Mouse (Mus musculus) frontal cortex, postnatal 25 days (tissue): Measurements from ENCODE around the gene Nrf1.

Source experiments
- DNase-seq, 2 experiments: peaks; one replicate each; pipeline ENCODE4 v3.0.0; 2022; ENCODE audit warnings: low spot score in 2 of 2

Gene Nrf1

GRCm38 (mm10) chr6:30078938-30079529, 31.2 kb downstream of the Nrf1 start:
- DNase-seq: no peak

DNA sequence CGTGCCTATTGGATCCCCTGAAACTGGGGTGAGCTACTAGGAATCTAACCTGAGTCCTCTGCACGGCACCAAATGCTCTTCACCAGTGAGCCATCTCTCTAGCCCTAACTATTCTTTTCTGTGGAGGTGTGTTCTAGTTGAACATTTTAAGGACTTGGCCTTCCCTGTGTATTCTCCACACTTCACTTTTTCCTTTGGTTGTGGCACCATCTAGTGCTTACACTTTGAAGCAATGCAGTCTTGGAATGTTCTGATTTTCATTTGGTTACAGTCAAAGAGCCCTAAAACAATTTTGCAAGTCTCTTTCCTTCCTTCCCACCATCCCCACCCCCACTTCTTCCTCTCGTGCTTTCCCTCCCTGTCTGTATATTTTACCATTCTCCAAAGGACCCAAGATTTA, 33.6 kb downstream of the Nrf1 start:
- peak in 1 of 2 experiments; percentile 27 for DNase-seq

DNA sequence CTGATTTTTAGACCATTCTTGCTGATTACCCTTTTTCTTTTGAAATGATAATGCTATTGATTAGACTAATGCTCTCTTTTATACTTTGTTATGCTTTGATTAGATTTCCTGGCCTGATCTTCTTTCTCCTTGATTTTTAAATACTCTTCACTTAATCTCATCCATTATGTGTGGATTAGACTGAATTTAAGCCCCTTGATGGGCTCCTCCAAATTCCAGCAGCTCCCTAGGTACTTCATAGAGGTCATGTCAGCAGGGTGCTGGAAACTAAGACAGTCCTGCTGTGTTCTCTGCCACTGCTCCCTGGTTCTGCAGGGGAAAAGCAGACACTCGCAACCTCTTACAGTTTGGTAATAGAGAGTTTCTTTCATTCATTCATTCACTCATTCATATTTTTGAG, 35.5 kb downstream of the Nrf1 start:
- DNase-seq: no peak

- no peak for DNase-seq
Observed at GRCm38 (mm10) chr6:30085351-30085750, 37.6 kb downstream of the Nrf1 start.

DNA sequence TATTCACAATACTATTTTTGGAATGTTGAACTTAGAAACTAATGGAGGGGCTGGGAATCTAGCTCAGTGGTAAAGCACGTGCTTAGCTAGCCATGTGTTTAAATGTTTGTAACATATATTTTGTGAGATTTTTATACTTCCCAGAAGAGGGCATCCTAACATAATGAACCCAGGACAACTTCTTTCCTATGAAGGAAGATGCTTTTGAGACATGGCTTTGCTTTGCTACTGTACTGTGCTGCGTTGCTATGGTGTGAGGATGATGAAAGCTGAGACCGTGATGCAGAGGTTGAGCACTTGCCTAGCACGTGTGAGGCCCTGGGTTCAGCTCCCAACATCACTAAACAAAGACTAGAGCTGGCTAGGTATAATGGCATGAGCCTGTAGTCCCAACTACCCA, 43.4 kb downstream of the Nrf1 start:
- DNase-seq: no peak

DNA sequence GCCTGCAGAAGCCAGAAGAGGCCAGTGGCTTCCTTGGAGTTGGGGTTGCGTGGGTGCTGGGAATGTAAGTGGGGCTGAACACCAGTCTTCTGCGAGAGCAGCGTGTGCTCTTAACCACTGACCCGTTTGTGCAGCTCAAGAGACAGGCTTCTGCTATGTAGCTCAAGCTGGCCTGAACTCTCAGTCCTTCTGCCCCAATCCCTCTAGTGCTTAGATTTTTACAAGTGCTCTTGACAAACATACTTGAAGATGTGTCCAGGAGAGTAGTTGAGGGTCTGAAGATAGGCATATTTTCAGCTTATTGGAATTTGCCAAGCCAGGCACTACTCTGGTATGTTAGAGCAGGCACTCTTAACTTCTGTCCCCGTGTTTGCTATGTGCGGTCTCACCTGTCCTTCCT, 45.0 kb downstream of the Nrf1 start:
- no peak for DNase-seq

- no peak for DNase-seq
Observed at GRCm38 (mm10) chr6:30101773-30102415, 54.1 kb downstream of the Nrf1 start.

- DNase-seq: no peak
Observed at GRCm38 (mm10) chr6:30106091-30106490, 58.3 kb downstream of the Nrf1 start.

GRCm38 (mm10) chr6:30107456-30107855, 59.7 kb downstream of the Nrf1 start:
- DNase-seq: no peak

- no peak for DNase-seq
Observed at GRCm38 (mm10) chr6:30109820-30110502, 62.2 kb downstream of the Nrf1 start.

- DNase-seq: no peak
Observed at GRCm38 (mm10) chr6:30112349-30113132, 64.8 kb downstream of the Nrf1 start.

DNA sequence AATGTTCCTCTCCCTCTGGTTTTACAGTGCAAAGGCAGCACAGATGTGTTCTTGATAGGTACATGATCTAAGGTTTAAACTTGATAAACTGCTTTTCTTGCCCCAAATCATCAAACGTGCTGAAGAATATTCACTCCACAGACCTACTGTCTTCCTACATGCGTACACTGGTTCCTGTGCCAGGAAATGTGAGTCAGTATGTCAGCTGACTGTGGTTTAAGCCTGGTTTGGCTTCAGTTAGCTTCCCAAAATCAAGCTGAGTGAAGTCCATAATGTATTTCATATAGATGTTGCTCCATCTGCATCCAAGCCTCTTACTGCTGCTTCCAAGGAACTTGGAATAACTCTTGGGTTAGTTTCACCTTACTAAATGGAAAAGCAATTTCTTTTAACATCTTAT, 66.3 kb downstream of the Nrf1 start:
- DNase-seq: no peak

- no peak for DNase-seq
Observed at GRCm38 (mm10) chr6:30121152-30121551, 73.4 kb downstream of the Nrf1 start.

DNA sequence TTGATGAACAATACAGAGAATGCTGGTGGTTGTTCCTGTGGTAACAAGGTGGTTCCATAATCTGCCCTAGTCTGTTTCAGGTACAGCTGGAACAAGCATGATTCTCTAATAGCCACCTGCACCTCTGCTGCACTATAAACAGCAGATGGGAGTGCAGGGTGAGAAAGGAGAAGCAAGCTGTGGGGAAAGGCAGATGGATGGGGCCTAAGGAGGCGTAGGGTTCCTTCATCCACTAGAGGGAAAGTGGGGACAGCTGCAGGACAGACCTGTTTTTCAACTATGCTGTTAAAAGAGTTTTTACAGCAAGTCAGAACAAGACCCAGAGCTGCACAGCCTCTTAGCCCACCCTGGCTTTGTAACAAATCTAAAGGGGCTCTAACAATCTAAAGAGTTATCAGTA, 73.8 kb downstream of the Nrf1 start:
- DNase-seq: no peak

GRCm38 (mm10) chr6:30123391-30123790, 75.6 kb downstream of the Nrf1 start:
- DNase-seq: no peak

DNA sequence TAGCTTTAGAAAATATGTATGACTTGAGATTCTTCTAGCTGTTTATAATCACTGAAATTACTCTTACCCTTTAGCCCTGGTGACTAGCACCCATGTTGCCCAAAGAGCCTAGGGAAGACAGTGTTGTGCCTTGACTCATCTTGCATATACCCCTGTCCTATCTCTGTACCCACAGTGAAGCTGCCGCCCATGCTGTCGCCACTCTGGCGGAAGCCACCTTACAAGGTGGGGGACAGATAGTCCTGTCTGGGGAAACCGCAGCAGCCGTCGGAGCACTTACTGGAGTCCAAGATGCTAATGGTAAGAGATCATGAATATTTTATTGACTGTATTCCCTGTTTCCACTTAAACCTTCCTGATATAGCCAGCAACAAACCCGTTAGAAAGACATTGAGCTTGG, 78.3 kb downstream of the Nrf1 start:
- DNase-seq: no peak

DNA sequence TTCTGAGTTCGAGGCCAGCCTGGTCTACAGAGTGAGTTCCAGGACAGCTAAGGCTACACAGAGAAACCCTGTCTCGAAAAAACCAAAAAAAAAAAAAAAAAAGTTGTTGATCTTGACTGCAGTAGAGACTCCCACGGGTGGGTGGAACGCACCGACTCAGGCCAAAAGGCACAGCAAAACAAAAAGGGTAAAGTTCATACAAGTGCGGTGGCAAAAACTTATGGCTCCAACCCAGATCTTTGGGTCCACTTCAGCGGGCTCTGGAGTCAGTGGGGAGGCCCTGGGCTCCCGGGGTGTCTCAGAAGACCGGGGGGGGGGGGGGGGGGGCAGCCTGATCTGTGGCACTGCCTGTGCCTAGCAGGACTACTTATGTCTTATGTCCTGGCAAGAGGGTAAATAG, 79.0 kb downstream of the Nrf1 start:
- no peak for DNase-seq

DNA sequence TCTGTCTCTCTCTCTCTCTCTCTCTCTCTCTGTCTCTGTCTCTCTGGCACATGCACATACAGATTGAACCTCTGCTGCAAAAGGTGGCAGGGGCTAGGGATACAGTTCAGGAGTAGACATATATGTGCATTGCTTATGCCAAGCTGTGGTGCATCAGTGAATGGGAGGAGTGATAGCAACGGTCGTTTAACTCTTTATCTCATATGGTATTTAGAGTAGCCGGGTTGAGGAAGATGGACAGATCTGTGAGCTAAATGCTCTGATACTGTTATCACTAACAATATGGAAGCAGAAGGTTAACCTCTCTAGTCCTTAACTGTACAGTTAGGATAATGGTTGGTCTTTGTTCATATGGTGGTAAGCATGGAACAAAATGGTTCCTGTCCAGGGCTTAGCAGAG, 84.6 kb downstream of the Nrf1 start:
- DNase-seq: no peak

DNA sequence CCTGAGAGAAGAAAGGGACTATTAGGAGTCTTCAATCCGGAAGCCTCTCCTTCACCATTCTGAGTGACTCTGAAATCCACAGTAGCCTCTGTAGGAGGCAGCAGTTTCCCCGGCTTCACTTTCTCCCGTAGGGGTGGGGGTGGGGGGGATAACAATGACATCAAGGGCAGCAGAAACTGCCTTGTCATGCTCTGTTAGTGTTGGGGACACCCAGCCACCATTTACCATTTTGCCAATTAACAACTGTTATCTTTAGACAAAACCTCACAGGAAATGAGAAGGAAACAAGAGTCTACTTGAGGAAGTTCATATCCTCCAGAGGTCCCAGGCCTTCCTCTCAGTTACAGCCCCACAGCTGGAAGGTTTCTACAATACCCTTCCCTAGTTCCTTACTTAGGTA, 87.8 kb downstream of the Nrf1 start:
- DNase-seq: no peak

DNA sequence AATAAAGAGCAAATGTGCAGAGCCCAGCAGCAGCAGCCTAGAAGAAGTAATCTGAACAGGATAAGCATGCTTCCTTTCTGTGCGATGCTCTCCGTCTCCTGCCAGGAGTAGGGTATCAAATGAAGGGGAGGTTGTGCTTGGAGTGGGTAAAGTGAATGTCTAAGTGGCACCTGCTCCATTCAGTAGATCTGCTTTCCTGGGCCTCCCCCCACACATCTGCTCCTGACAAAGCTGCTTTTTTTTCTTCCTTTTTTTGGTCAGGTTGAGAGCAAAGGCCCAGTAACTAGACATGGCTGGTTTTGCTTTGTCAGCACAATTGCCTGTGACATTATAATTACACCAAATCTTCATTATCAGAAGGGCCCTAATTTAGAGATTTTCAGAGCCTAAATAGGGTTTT, 89.4 kb downstream of the Nrf1 start:
- DNase-seq: no peak

DNA sequence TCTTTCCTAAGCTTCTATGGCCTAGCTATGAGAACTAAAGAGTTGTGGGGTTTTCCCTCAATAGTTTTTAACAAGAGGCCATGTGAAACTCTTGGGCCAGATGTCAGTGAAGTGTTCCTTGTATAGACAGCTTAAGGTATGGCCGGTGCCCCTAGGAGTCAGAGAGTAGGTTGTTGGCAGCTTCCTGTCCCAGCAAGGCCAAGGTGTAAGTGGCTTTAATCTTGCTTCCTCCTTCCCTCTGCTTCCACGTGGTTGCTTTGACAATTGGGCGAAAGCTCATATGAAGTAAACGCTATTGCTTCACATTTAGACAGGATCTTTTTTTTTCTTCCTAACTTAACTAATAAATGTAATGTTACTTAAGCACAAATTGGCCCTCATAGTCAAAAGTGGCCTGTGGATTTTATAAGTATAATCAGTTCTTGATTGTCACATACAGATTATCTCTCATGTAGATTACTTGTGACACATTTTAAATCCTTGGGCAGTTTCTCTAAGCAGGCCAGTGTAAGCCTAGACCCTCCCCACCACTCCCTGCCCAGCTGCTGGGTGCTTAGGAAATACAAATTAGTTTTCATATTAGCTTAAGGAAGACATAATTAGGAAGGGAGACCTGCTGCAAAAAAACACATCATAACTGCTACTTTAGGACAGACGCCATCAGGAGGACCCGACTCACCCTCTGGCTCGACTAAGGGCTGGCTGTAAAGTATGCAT, 91.7 kb downstream of the Nrf1 start:
- DNase-seq: no peak

DNA sequence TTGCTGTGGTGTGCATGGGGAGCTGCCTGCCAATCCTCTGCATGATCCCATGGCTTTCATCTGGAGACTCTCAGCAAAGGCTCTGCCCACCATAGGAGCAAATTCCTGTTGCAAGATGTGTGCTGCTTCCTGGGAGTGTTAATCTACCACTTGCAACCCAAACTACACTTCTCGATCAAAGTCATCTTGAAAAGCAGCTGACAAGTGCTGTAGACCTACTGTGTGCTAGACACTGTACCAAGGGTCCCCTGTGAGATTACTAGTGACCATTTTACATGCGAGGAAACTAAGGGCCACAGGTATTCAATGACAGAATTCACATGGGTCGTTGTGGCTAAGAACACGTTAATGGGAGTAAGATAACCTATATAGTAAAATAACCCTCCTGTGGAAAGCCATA, 95.5 kb downstream of the Nrf1 start:
- no peak for DNase-seq
